Mouse (Mus musculus): Measurements from ENCODE around the gene Lor. TPM values are rescaled to one million over a fixed set of nuclear protein-coding genes. Genes with fewer than 3 reads are reported as not detected.

Gene Lor
- polyA plus RNA-seq, 1 experiment from 2014 or later, result 0.46 TPM

Small RNA genes within 50 kb of the gene (microRNA-seq; reads per million reads assigned to microRNA genes)
- not detected for gene Gm25145

Other genes starting within 250 kb of the Lor start
- gene Pglyrp3, start 68.6 kb downstream of the Lor start, polyA plus RNA-seq (2016; fragmentation: Nextera tagmentation; extraction: Ambion mirVana), result not detected in 2 replicates
- gene Prr9, start 40.8 kb upstream of the Lor start, polyA plus RNA-seq (2016; fragmentation: Nextera tagmentation; extraction: Ambion mirVana), result not detected in 2 replicates
- gene Lelp1, start 59.6 kb upstream of the Lor start, polyA plus RNA-seq (2016; fragmentation: Nextera tagmentation; extraction: Ambion mirVana), result not detected in 2 replicates
- not detected in 2 replicates for gene Sprr2a1, start 132.7 kb upstream of the Lor start, polyA plus RNA-seq (2016; fragmentation: Nextera tagmentation; extraction: Ambion mirVana)
- gene Sprr2a2, start 132.8 kb upstream of the Lor start, polyA plus RNA-seq (2016; fragmentation: Nextera tagmentation; extraction: Ambion mirVana), result not detected in 2 replicates
- gene Sprr2a3, start 202.3 kb upstream of the Lor start, polyA plus RNA-seq (2016; fragmentation: Nextera tagmentation; extraction: Ambion mirVana), result not detected in 2 replicates
- not detected in 2 replicates for gene Sprr2b, start 233.5 kb upstream of the Lor start, polyA plus RNA-seq (2016; fragmentation: Nextera tagmentation; extraction: Ambion mirVana)